ENCODE assay signal across 12 mouse cellular contexts in the genomic region with DNA sequence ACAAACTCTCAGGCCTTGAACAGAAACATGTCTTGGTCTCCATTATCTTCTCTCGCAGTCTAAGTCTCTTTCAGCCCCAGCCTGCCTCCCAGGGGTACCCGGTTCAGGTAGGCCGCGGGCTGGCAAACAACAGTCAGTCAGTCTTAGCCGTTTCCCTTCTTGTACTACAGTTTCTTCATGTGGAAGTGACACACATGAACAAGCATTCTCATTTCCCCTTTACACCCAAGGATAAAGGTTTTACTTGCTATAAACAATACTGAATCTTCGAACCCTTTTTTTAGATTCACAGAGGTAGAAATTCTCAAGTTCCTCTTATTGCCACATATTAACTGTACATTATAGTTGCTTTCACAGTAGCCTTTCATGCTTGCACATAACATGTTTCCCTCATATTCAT.
"Had no signal": no experiment of that assay in that cellular context is flagged by ENCODE, and none has a peak within 500 bp of the region (broad histone marks: within the 10 kb centered on the region; RNA-seq: fewer than 3 reads in every experiment).

No protein-coding gene starts in this region.

- DNase-seq: kidney, adult 8-10 months; kidney, postnatal 25 days; liver; liver, embryonic 13.5 days; liver, postnatal 0 days; lung, postnatal 14 days; thymus, adult 18-20 months; thymus, postnatal 14 days had no signal

- H3K27me3 ChIP-seq: limb, embryonic 12.5 days; liver, embryonic 13.5 days; lung, embryonic 15.5 days; midbrain, embryonic 12.5 days had no signal

- H3K36me3 ChIP-seq: limb, embryonic 12.5 days; liver, embryonic 13.5 days; lung, embryonic 15.5 days; midbrain, embryonic 12.5 days had no signal

- H3K9ac ChIP-seq: limb, embryonic 12.5 days; liver, embryonic 13.5 days; liver, postnatal 0 days; lung, embryonic 15.5 days; midbrain, embryonic 12.5 days had no signal

- H3K9me3 ChIP-seq: limb, embryonic 12.5 days; liver, embryonic 13.5 days; lung, embryonic 15.5 days; midbrain, embryonic 12.5 days had no signal

- H3K4me1 ChIP-seq: liver, embryonic 13.5 days; lung, embryonic 15.5 days; midbrain, embryonic 12.5 days had no signal

- H3K4me2 ChIP-seq: limb, embryonic 12.5 days; liver, embryonic 13.5 days; lung, embryonic 15.5 days; midbrain, embryonic 12.5 days had no signal

- H3K4me3 ChIP-seq: limb, embryonic 12.5 days; liver, embryonic 13.5 days; lung, embryonic 15.5 days; midbrain, embryonic 12.5 days had no signal

- ATAC-seq: intestine, embryonic 16.5 days; liver, postnatal 0 days had no signal

- H3K27ac ChIP-seq: limb, embryonic 12.5 days; liver, embryonic 13.5 days; lung, embryonic 15.5 days; midbrain, embryonic 12.5 days had no signal
